Mouse (Mus musculus) kidney, adult 2 months (tissue): ENCODE measurements at regions not wholly inside any gene's neighbourhood (a gene's known extent, or its start where the extent isn't known, plus 50 kb on each side); places are given as distances from the start of the nearest gene placed in this dataset.
A peak's percentile ranks its signal among the peaks of the same experiment; 100 is the strongest.
"Not testable (repeated sequence)": the region's sequence is repeated elsewhere in the genome, so short reads cannot be mapped to it uniquely, and the experiment has no call there.

Experiments
- DNase-seq: peaks from one replicate; pipeline ENCODE4 v3.0.0; 2021
- H3K27ac ChIP-seq: fragments of 200-500 bp; 2 replicates; pipeline ENCODE4 v1.5.1; 2012; ENCODE audit warnings: low read depth, low read length, control low read depth, inconsistent platforms; ENCODE audit not compliant: insufficient read depth
- H3K27me3 ChIP-seq: fragments of 200-500 bp; replicated peaks from 2 replicates; pipeline ENCODE4 v1.6.1; 2012; ENCODE audit warnings: mild to moderate bottlenecking, moderate library complexity, low read length, inconsistent platforms; ENCODE audit not compliant: control insufficient read depth, insufficient read depth
- H3K36me3 ChIP-seq: fragments of 200-500 bp; 2 replicates; pipeline ENCODE4 v1.6.1; 2012; ENCODE audit warnings: mild to moderate bottlenecking, moderate library complexity, low read length, inconsistent platforms; ENCODE audit not compliant: control insufficient read depth, insufficient read depth
- H3K4me1 ChIP-seq: fragments of 200-500 bp; 2 replicates; pipeline ENCODE4 v1.6.1; 2011; ENCODE audit warnings: low read length; ENCODE audit not compliant: control insufficient read depth, insufficient read depth
- H3K4me3 ChIP-seq: fragments of 200-500 bp; 2 replicates; pipeline ENCODE4 v1.5.1; 2011; ENCODE audit warnings: mild to moderate bottlenecking, low read depth, low read length, control low read depth; ENCODE audit not compliant: insufficient read depth
- CTCF ChIP-seq: fragments of 200-500 bp; conservative IDR thresholded peaks from 2 replicates; pipeline ENCODE4 v1.5.1; 2011; ENCODE audit warnings: low read depth, mild to moderate bottlenecking, control low read depth, low read length, moderate library complexity, mixed read lengths; ENCODE audit not compliant: insufficient read depth, insufficient read length
- POLR2A ChIP-seq: fragments of 200-500 bp; IDR thresholded peaks from one replicate; pipeline ENCODE4 v1.6.1; 2011; ENCODE audit warnings: low read depth, low read length, control low read depth
- WGBS: fragments of 180-500 bp; shearing (Covaris S2); methylation state at CpG from one replicate; pipeline ENCODE4 v1.1.7; 2018; 5-methylcytosine and 5-hydroxymethylcytosine counted together

GRCm38 (mm10) chr13:5666235-5667007 lies 194.9 kb upstream of the Klf6 start:
- 61% methylated on average over 3 of the region's 3 CpGs for WGBS
- no peaks in the 10 kb centered on the region for H3K27me3 ChIP-seq
- TF ChIP-seq CTCF (no peak), POLR2A (no peak)
- no peaks in the 10 kb centered on the region for H3K36me3 ChIP-seq
- no peak overlapping the region for H3K4me3 ChIP-seq
- H3K27ac ChIP-seq, result no peak overlapping the region
- no peaks in the 10 kb centered on the region for H3K4me1 ChIP-seq
- peak; percentile 2 for DNase-seq

- Histone ChIP-seq H3K4me1 (no peaks in the 10 kb centered on the region), H3K4me3 (no peak overlapping the region), H3K27me3 (no peaks in the 10 kb centered on the region), H3K27ac (no peak overlapping the region), H3K36me3 (no peaks in the 10 kb centered on the region)
- no peak for DNase-seq
- TF ChIP-seq CTCF, result no peak
- no peak for TF ChIP-seq POLR2A
- 85% methylated on average over 1 of the region's 1 CpGs for WGBS
Measured at GRCm38 (mm10) chr13:5675668-5676067, 185.6 kb upstream of the Klf6 start.

DNA sequence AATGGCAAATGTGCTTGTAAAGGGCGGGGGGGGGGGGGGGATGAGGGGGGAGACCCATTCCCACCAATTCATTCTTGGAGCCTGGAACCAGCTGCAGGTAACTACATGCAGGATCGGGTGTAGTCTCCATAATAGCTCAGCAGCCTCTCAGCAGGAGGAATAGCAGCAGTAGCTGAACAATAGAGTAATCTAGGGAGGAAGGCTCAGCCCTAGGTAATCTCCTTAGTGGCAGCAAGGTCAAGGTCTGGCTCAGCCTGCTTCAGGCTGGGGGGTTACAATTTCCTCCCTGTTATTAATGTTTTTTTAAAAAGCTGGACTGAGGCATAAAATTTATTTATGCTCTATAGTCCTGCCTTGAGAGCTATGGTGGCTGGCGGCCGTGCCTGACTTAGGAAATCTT lies 171.2 kb upstream of the Klf6 start:
- Histone ChIP-seq H3K4me3 (no peak overlapping the region), H3K27me3 (no peaks in the 10 kb centered on the region), H3K27ac (no peak overlapping the region), H3K4me1 (no peaks in the 10 kb centered on the region), H3K36me3 (no peaks in the 10 kb centered on the region)
- 90% methylated on average over 4 of the region's 4 CpGs for WGBS
- TF ChIP-seq CTCF (no peak), POLR2A (no peak)
- DNase-seq, result no peak

DNA sequence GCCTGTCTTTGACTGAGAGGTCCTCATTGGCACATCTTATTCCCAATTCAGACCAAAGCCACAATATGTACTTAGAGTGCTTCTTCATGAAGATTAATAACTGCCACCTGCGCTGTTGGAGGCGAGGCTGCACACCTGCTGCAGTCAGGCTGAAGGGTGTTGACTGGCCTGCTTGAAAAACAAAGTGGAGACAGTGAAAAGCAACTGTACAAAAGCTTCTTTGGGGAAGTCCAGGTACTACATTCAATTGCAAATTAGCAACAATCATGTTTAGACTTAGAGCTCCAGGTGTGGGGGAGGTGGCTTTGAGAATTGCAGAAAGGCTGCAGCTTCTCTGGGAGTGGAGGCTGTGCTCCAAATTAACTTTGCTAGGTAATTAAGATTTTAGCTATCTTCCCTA lies 170.6 kb upstream of the Klf6 start:
- not testable (repeated sequence) for H3K4me1 ChIP-seq, H3K4me3 ChIP-seq, H3K27me3 ChIP-seq, DNase-seq, H3K27ac ChIP-seq, H3K36me3 ChIP-seq
- 90% methylated on average over 2 of the region's 2 CpGs for WGBS

DNA sequence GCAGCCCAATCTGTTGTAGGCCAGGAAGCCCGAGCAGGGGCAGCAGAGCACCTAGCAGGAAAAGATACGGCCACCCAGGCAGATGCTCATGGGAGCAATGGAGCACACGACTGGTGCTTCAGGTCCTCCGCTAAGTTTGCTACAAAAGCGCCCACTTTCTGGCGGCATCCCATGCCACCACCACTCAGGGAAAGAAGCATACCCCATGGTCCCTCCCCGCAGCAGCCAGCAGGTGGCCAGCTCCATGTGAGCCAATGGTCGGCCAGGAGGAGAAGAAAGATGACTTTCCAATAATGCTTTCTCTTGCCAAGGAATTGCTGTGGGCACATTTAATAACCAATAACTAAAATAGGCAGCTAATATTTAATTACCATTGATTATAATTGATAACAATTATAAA lies 166.7 kb upstream of the Klf6 start:
- Histone ChIP-seq H3K27ac (no peak overlapping the region), H3K4me1 (no peaks in the 10 kb centered on the region), H3K36me3 (no peaks in the 10 kb centered on the region), H3K27me3 (no peaks in the 10 kb centered on the region), H3K4me3 (no peak overlapping the region)
- 0 out of 2 replicates have a peak, but pooled peaks have one; percentile 2 for TF ChIP-seq CTCF
- TF ChIP-seq POLR2A, result no peak
- no peak for DNase-seq
- WGBS, result 98% methylated on average over 8 of the region's 8 CpGs

DNA sequence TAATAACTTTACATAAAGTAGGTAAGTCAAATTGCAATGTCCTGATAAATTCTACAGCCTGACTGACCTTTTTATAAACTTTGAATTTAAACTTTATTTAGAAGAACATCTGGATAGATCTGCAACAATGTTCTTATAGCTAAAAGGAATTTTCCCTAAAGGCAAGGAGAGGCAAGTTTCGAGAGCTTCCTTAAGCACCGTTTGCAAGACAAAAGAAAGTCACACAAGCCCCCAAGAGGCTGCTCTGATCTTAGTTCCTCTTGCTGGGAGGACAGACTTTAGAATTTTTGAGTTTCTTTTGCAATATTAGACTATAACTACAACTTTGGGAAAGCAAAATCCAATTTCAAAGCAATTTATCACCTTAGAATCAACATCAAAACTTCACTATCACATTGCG lies 165.7 kb upstream of the Klf6 start:
- not testable (repeated sequence) for H3K27me3 ChIP-seq, H3K27ac ChIP-seq, H3K36me3 ChIP-seq, H3K4me3 ChIP-seq, H3K4me1 ChIP-seq, DNase-seq
- 87% methylated on average over 3 of the region's 3 CpGs for WGBS

DNA sequence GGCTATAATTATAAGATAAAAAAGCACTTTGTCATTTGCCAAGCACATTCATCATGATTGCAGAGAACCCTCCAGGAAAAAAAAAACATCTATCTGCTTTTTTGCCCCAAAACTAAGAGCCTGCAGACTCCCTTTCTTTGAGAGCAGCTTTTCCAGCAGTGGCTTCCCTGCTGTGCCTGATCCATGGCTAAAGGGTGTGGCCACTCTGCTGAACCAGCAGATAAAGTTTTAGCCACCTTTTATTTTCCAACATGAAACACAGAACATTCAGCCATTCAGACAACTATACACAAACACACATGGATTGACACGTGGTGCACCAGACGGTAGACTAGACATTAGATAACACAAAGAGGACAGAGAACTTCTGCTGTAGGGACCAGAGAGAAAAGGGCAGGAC lies 164.9 kb upstream of the Klf6 start:
- no peaks in the 10 kb centered on the region for H3K36me3 ChIP-seq
- no peaks in the 10 kb centered on the region for H3K27me3 ChIP-seq
- TF ChIP-seq CTCF (no peak), POLR2A (no peak)
- H3K4me1 ChIP-seq, result no peaks in the 10 kb centered on the region
- H3K4me3 ChIP-seq, result no peak overlapping the region
- no peak overlapping the region for H3K27ac ChIP-seq
- 65% methylated on average over 2 of the region's 2 CpGs for WGBS
- no peak for DNase-seq

DNA sequence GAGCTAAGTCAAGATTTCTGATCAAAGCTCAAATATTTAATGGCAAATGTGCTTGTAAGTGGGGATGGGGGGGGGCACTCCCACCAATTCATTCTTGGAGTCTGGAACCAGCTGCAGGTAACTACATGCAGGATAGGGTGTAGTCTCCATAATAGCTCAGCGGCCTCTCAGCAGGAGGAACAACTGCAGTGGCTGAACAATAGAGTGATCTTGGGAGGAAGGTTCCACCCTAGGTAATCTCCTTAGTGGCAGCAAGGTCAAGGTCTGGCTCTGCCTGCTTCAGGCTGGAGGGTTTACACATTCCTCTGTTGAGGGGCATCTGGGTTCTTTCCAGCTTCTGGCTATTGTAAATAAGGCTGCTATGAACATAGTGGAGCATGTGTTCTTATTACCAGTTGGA lies 164.0 kb upstream of the Klf6 start:
- not testable (repeated sequence) for DNase-seq, H3K27ac ChIP-seq, H3K27me3 ChIP-seq, H3K4me3 ChIP-seq, H3K36me3 ChIP-seq, H3K4me1 ChIP-seq
- 71% methylated on average over 1 of the region's 1 CpGs for WGBS
